Mouse (Mus musculus) 416B (cell line): ENCODE measurements around the gene Nxnl1.

ENCODE experiments used
- DNase-seq: peaks from one replicate; pipeline ENCODE4 v3.0.0; 2011; ENCODE audit warnings: low read depth

Nxnl1 gene

GRCm38 (mm10) chr8:71554644-71555043 is 11.8 kb downstream of the Nxnl1 start:
- no peak for DNase-seq

- no peak for DNase-seq
Measured at GRCm38 (mm10) chr8:71554001-71554400, 12.4 kb downstream of the Nxnl1 start.

GRCm38 (mm10) chr8:71552770-71553169 is 13.6 kb downstream of the Nxnl1 start:
- DNase-seq: no peak

GRCm38 (mm10) chr8:71550754-71551153 is 15.6 kb downstream of the Nxnl1 start:
- no peak for DNase-seq

GRCm38 (mm10) chr8:71547590-71547989 is 18.8 kb downstream of the Nxnl1 start:
- no peak for DNase-seq

GRCm38 (mm10) chr8:71545053-71545452 is 21.3 kb downstream of the Nxnl1 start:
- DNase-seq: no peak

GRCm38 (mm10) chr8:71543755-71544154 is 22.6 kb downstream of the Nxnl1 start:
- no peak for DNase-seq

GRCm38 (mm10) chr8:71542632-71543343 is 23.6 kb downstream of the Nxnl1 start, which contains the start of gene Mvb12a:
TSS of gene Mvb12a (plus strand) at chr8:71542922.
- peak; percentile 100 for DNase-seq

GRCm38 (mm10) chr8:71537028-71537867 is 29.2 kb downstream of the Nxnl1 start, which contains the start of gene Bst2:
TSS of gene Bst2 (minus strand) at chr8:71537456.
- DNase-seq: peak; percentile 97

GRCm38 (mm10) chr8:71535663-71536062 is 30.7 kb downstream of the Nxnl1 start:
- peak; percentile 84 for DNase-seq

GRCm38 (mm10) chr8:71534263-71534810 is 32.1 kb downstream of the Nxnl1 start:
- no peak for DNase-seq

GRCm38 (mm10) chr8:71530735-71531467 is 35.5 kb downstream of the Nxnl1 start:
- peak; percentile 78 for DNase-seq

- DNase-seq: peak; percentile 64
Measured at GRCm38 (mm10) chr8:71528362-71529073, 37.9 kb downstream of the Nxnl1 start.

GRCm38 (mm10) chr8:71527162-71527870 is 39.1 kb downstream of the Nxnl1 start:
- DNase-seq: no peak

GRCm38 (mm10) chr8:71526272-71526671 is 40.1 kb downstream of the Nxnl1 start:
- no peak for DNase-seq

GRCm38 (mm10) chr8:71525226-71526050 is 41.0 kb downstream of the Nxnl1 start, which contains the start of gene Ccdc194:
TSS of gene Ccdc194 (minus strand) at chr8:71525711.
- DNase-seq: no peak

- DNase-seq: peak; percentile 98
Measured at GRCm38 (mm10) chr8:71521634-71522033, 44.8 kb downstream of the Nxnl1 start.

- peak; percentile 85 for DNase-seq
Measured at GRCm38 (mm10) chr8:71519037-71519825, 47.2 kb downstream of the Nxnl1 start.

- DNase-seq: no peak
Measured at GRCm38 (mm10) chr8:71516786-71517185, 49.6 kb downstream of the Nxnl1 start.
